ENCODE assay signal across 23 mouse cellular contexts in the genomic region with DNA sequence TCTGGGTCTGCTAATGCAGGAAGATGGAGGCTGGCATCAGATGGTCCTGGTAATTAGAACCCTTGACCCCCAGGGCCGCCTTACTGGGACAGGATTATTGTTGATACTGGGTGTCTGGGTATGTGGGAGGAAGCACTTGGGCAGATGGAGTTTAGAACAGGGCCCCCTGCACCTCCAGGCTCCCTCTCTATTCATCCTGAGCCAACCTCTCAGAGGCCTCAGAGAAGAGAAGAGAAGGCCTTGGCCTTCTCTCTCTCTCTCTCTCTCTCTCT. TPM values are rescaled to one million over a fixed set of nuclear protein-coding genes. Genes with fewer than 3 reads are reported as not detected.
DNase-seq lines count a peak whose midpoint lies in the region; ATAC-seq and TF ChIP-seq lines count a peak whose summit lies in the region.
"Had no signal": no experiment of that assay in that cellular context is flagged by ENCODE, and none has a peak within 500 bp of the region (broad histone marks: within the 10 kb centered on the region; RNA-seq: fewer than 3 reads in every experiment).

No protein-coding gene starts in this region.

- H3K4me1 ChIP-seq in forebrain, embryonic 13.5 days, result peaks cover 8% of the 10 kb centered on the region
- H3K4me1 ChIP-seq in forebrain, embryonic 10.5 days, result peaks cover 10% of the 10 kb centered on the region
- H3K4me1 ChIP-seq in hindbrain, embryonic 14.5 days (replicated peaks; ENCODE audit: control insufficient read depth, insufficient read depth, low read length), result peaks cover 8% of the 10 kb centered on the region
- H3K4me1 ChIP-seq in hindbrain, postnatal 0 days (ENCODE audit: insufficient read depth, low read length), result peaks cover 7% of the 10 kb centered on the region; the same call in 1 of the 2 replicates
- H3K4me1 ChIP-seq in midbrain, embryonic 15.5 days, result peaks cover 5% of the 10 kb centered on the region; the same call in 1 of the 2 replicates
- no peaks in the 10 kb centered on the region for H3K4me1 ChIP-seq in midbrain, embryonic 11.5 days (ENCODE audit: control insufficient read depth, insufficient read depth, low read length)
- H3K4me1 ChIP-seq: liver, embryonic 12.5 days had no signal

- H3K4me2 ChIP-seq in forebrain, embryonic 13.5 days, result no peak overlapping the region
- no peak overlapping the region for H3K4me2 ChIP-seq in hindbrain, embryonic 14.5 days (replicated peaks)
- no peak overlapping the region for H3K4me2 ChIP-seq in hindbrain, postnatal 0 days (ENCODE audit: low read depth, low read length)
- H3K4me2 ChIP-seq in midbrain, embryonic 15.5 days, result no peak overlapping the region
- no peak overlapping the region for H3K4me2 ChIP-seq in midbrain, embryonic 11.5 days
- H3K4me2 ChIP-seq: heart, embryonic 15.5 days; liver, embryonic 12.5 days; midbrain, embryonic 12.5 days had no signal

- H3K4me3 ChIP-seq in forebrain, embryonic 13.5 days, result no peak overlapping the region
- H3K4me3 ChIP-seq in forebrain, embryonic 10.5 days, result no peak overlapping the region
- H3K4me3 ChIP-seq in hindbrain, embryonic 14.5 days (replicated peaks; ENCODE audit: low read length), result no peak overlapping the region
- no peak overlapping the region for H3K4me3 ChIP-seq in hindbrain, postnatal 0 days (ENCODE audit: low read length)
- H3K4me3 ChIP-seq in midbrain, embryonic 15.5 days, result no peak overlapping the region
- no peak overlapping the region for H3K4me3 ChIP-seq in midbrain, embryonic 11.5 days (ENCODE audit: low read depth, low read length)
- H3K4me3 ChIP-seq: heart, adult 2 months; heart, embryonic 15.5 days; liver, embryonic 12.5 days; midbrain, embryonic 12.5 days had no signal

- no peak for TF ChIP-seq CTCF in hindbrain, postnatal 0 days (IDR thresholded peaks at IDR 0.05; ENCODE audit: low read depth)

- no peaks in the 10 kb centered on the region for H3K9me3 ChIP-seq in forebrain, embryonic 13.5 days (replicated peaks)
- H3K9me3 ChIP-seq in forebrain, embryonic 10.5 days, result no peaks in the 10 kb centered on the region
- H3K9me3 ChIP-seq in hindbrain, embryonic 14.5 days (ENCODE audit: control insufficient read depth, low read length), result no peaks in the 10 kb centered on the region
- no peaks in the 10 kb centered on the region for H3K9me3 ChIP-seq in hindbrain, postnatal 0 days (ENCODE audit: low read length)
- H3K9me3 ChIP-seq in midbrain, embryonic 15.5 days, result no peaks in the 10 kb centered on the region
- no peaks in the 10 kb centered on the region for H3K9me3 ChIP-seq in midbrain, embryonic 11.5 days (ENCODE audit: control insufficient read depth, low read length)
- H3K9me3 ChIP-seq: heart, embryonic 15.5 days; liver, embryonic 12.5 days; midbrain, embryonic 12.5 days had no signal

- 50% methylated on average over 1 of the region's 1 CpGs for WGBS in forebrain, embryonic 13.5 days
- WGBS in forebrain, embryonic 10.5 days, result 65% methylated on average over 1 of the region's 1 CpGs
- 44% methylated on average over 1 of the region's 1 CpGs for WGBS in hindbrain, embryonic 14.5 days
- 45% methylated on average over 1 of the region's 1 CpGs for WGBS in hindbrain, postnatal 0 days
- 32% methylated on average over 1 of the region's 1 CpGs for WGBS in midbrain, embryonic 15.5 days
- 50% methylated on average over 1 of the region's 1 CpGs for WGBS in midbrain, embryonic 11.5 days

- no peak for DNase-seq in forebrain, embryonic 10.5 days (ENCODE audit: extremely low spot score, low spot score)
- DNase-seq in hindbrain, embryonic 14.5 days (ENCODE audit: low spot score), result no peak
- DNase-seq in hindbrain, postnatal 0 days (ENCODE audit: low spot score), result no peak
- no peak for DNase-seq in midbrain, embryonic 11.5 days (ENCODE audit: low spot score, missing footprints)
- DNase-seq in ovary, postnatal 14 days (ENCODE audit: low spot score), result no peak
- DNase-seq in lung, postnatal 25 days (ENCODE audit: low spot score), result no peak
- DNase-seq: adrenal gland, adult 8-10 months; cerebellum, adult 9-10 months; gastrocnemius, postnatal 10 days; heart, adult 2 months; kidney, postnatal 14 days; lung, adult 2 months; thymus, postnatal 25 days had no signal

- no peaks in the 10 kb centered on the region for H3K36me3 ChIP-seq in forebrain, embryonic 13.5 days (ENCODE audit: poor library complexity, severe bottlenecking)
- no peaks in the 10 kb centered on the region for H3K36me3 ChIP-seq in forebrain, embryonic 10.5 days (replicated peaks)
- H3K36me3 ChIP-seq in hindbrain, embryonic 14.5 days (replicated peaks; ENCODE audit: control insufficient read depth, insufficient read depth), result no peaks in the 10 kb centered on the region
- no peaks in the 10 kb centered on the region for H3K36me3 ChIP-seq in hindbrain, postnatal 0 days (ENCODE audit: insufficient read depth, low read length)
- H3K36me3 ChIP-seq in midbrain, embryonic 15.5 days (replicated peaks), result no peaks in the 10 kb centered on the region
- no peaks in the 10 kb centered on the region for H3K36me3 ChIP-seq in midbrain, embryonic 11.5 days (ENCODE audit: control insufficient read depth, insufficient read depth, low read length)
- H3K36me3 ChIP-seq: heart, embryonic 15.5 days; liver, embryonic 12.5 days; midbrain, embryonic 12.5 days had no signal

- no peak overlapping the region for H3K9ac ChIP-seq in forebrain, embryonic 13.5 days
- H3K9ac ChIP-seq in hindbrain, embryonic 14.5 days, result no peak overlapping the region
- no peak overlapping the region for H3K9ac ChIP-seq in hindbrain, postnatal 0 days (replicated peaks; ENCODE audit: low read length)
- no peak overlapping the region for H3K9ac ChIP-seq in midbrain, embryonic 15.5 days
- no peak overlapping the region for H3K9ac ChIP-seq in midbrain, embryonic 11.5 days (ENCODE audit: low read length)
- H3K9ac ChIP-seq: heart, embryonic 15.5 days; liver, embryonic 12.5 days; midbrain, embryonic 12.5 days had no signal

- H3K27ac ChIP-seq in forebrain, embryonic 13.5 days, result no peak overlapping the region
- no peak overlapping the region for H3K27ac ChIP-seq in forebrain, embryonic 10.5 days
- peak overlapping the region; percentile 15; the same call in 1 of the 2 replicates for H3K27ac ChIP-seq in hindbrain, embryonic 14.5 days
- no peak overlapping the region for H3K27ac ChIP-seq in hindbrain, postnatal 0 days
- 0 out of 2 replicates have a peak overlapping the region, but pooled peaks have one; percentile 20 for H3K27ac ChIP-seq in midbrain, embryonic 15.5 days
- H3K27ac ChIP-seq in midbrain, embryonic 11.5 days (ENCODE audit: low read depth, low read length), result no peak overlapping the region
- H3K27ac ChIP-seq: heart, adult 2 months; heart, embryonic 15.5 days; liver, embryonic 12.5 days; macrophage; midbrain, embryonic 12.5 days had no signal

- 0 out of 2 replicates have a peak, but pooled peaks have one; percentile 48 for ATAC-seq in forebrain, embryonic 13.5 days
- ATAC-seq in hindbrain, embryonic 14.5 days (ENCODE audit: low FRiP score), result no peak; the same call in 1 of the 2 replicates
- no peak; the same call in 1 of the 2 replicates for ATAC-seq in hindbrain, postnatal 0 days
- no peak for ATAC-seq in midbrain, embryonic 15.5 days (replicated peaks)
- no peak for ATAC-seq in midbrain, embryonic 11.5 days (ENCODE audit: low FRiP score)
- ATAC-seq: intestine, postnatal 0 days; liver, embryonic 12.5 days; Patski had no signal

- no peaks in the 10 kb centered on the region for H3K27me3 ChIP-seq in forebrain, embryonic 13.5 days
- H3K27me3 ChIP-seq in forebrain, embryonic 10.5 days (ENCODE audit: poor library complexity, severe bottlenecking), result 0 out of 2 replicates have a peak, but pooled peaks cover 8% of the 10 kb centered on the region
- no peaks in the 10 kb centered on the region for H3K27me3 ChIP-seq in hindbrain, embryonic 14.5 days (ENCODE audit: control insufficient read depth, insufficient read depth, low read length)
- no peaks in the 10 kb centered on the region for H3K27me3 ChIP-seq in hindbrain, postnatal 0 days (ENCODE audit: insufficient read depth, low read length)
- no peaks in the 10 kb centered on the region for H3K27me3 ChIP-seq in midbrain, embryonic 15.5 days (replicated peaks)
- H3K27me3 ChIP-seq in midbrain, embryonic 11.5 days (ENCODE audit: control insufficient read depth, insufficient read depth, low read length), result no peaks in the 10 kb centered on the region
- H3K27me3 ChIP-seq: heart, embryonic 15.5 days had no signal

RNA-seq across cellular contexts. Expression of gene Slc6a1, which starts 54.4 kb away (rescaled TPM):
- 67.2 and 81.0 TPM in 2 replicates for polyA plus RNA-seq in forebrain, embryonic 13.5 days (2015; fragmentation: Nextera tagmentation; extraction: Ambion mirVana)
- 3.2 and 5.1 TPM in 2 replicates for polyA plus RNA-seq in forebrain, embryonic 10.5 days (2016; fragmentation: Nextera tagmentation; extraction: Ambion mirVana)
- polyA plus RNA-seq in hindbrain, embryonic 14.5 days (2014; fragmentation: Nextera tagmentation; extraction: Ambion mirVana), result 135 and 154 TPM in 2 replicates
- 433 and 470 TPM in 2 replicates for total RNA-seq in hindbrain, postnatal 0 days (2014; rRNA removed)
- polyA plus RNA-seq in hindbrain, postnatal 0 days (2015; fragmentation: Nextera tagmentation; extraction: Ambion mirVana), result 176 and 177 TPM in 2 replicates
- polyA plus RNA-seq in midbrain, embryonic 15.5 days (2015; fragmentation: Nextera tagmentation; extraction: Ambion mirVana), result 145 and 155 TPM in 2 replicates
- polyA plus RNA-seq in midbrain, embryonic 11.5 days (2014; fragmentation: Nextera tagmentation; extraction: Ambion mirVana), result 13.3 and 16.5 TPM in 2 replicates
- total RNA-seq: common myeloid progenitor, adult 5-6 weeks; hematopoietic stem cell, adult 5-6 weeks had no signal
- polyA plus RNA-seq: intestine, postnatal 0 days; liver, embryonic 12.5 days; macrophage; Patski had no signal

Comparison
In these comparisons a context has a peak if more than half of its experiments do, and no peak if none do; other contexts are left out.
1. H3K27ac ChIP-seq: peak in hindbrain, embryonic 14.5 days (single experiment) and midbrain, embryonic 15.5 days (single experiment); none in forebrain, embryonic 13.5 days (single experiment), forebrain, embryonic 10.5 days (single experiment), hindbrain, postnatal 0 days (single experiment) and midbrain, embryonic 11.5 days (single experiment).